In genomic region chr16:34513956-34514593, GRCm38 (mm10) we compare ENCODE assay signal across 10 mouse cellular contexts. TPM values are rescaled to one million over a fixed set of nuclear protein-coding genes. Genes with fewer than 3 reads are reported as not detected.
DNase-seq lines count a peak whose midpoint lies in the region; ATAC-seq lines count a peak whose summit lies in the region.
"Had no signal": no experiment of that assay in that cellular context is flagged by ENCODE, and none has a peak within 500 bp of the region (broad histone marks: within the 10 kb centered on the region; RNA-seq: fewer than 3 reads in every experiment).

No protein-coding gene starts in this region.

- no peak overlapping the region for H3K9ac ChIP-seq in hindbrain, embryonic 12.5 days

- no peaks in the 10 kb centered on the region for H3K27me3 ChIP-seq in hindbrain, embryonic 12.5 days

- peak; percentile 76 for DNase-seq in left cerebral cortex, adult 11 months (ENCODE audit: low spot score)
- no peak for DNase-seq in left cerebral cortex, postnatal 4 days
- peak; percentile 62 to 78 for DNase-seq in left cerebral cortex, adult 18-20 months (ENCODE audit: low spot score in 2 of 2)
- DNase-seq in right cerebral cortex, postnatal 10 days (ENCODE audit: low spot score in 2 of 2), result peak; percentile 79 to 87
- DNase-seq in cerebellum, adult 11-12 months, result no peak
- DNase-seq in spleen, postnatal 36 days (ENCODE audit: low spot score in 2 of 2), result no peak
- no peak for DNase-seq in lung, postnatal 10 days
- DNase-seq: kidney, adult 9 months had no signal

- no peaks in the 10 kb centered on the region for H3K9me3 ChIP-seq in hindbrain, embryonic 12.5 days (replicated peaks)

- peak overlapping the region; percentile 73 for H3K27ac ChIP-seq in hindbrain, embryonic 12.5 days
- H3K27ac ChIP-seq: macrophage had no signal

- intact Hi-C loops in left cerebral cortex, postnatal 4 days (cut with DNase I), result loop anchor here (5.0 kb wide), 1 partner anchor 47 kb away; no protein-coding TSS in a partner anchor

- 38% methylated on average over 13 of the region's 13 CpGs for WGBS in hindbrain, embryonic 12.5 days

- ATAC-seq in hindbrain, embryonic 12.5 days (ENCODE audit: low FRiP score), result peak; percentile 49; the same call in 1 of the 2 replicates

- no peaks in the 10 kb centered on the region for H3K36me3 ChIP-seq in hindbrain, embryonic 12.5 days

- no peak overlapping the region for H3K4me3 ChIP-seq in hindbrain, embryonic 12.5 days

- H3K4me1 ChIP-seq in hindbrain, embryonic 12.5 days, result peaks cover 63% of the 10 kb centered on the region

- H3K4me2 ChIP-seq in hindbrain, embryonic 12.5 days (replicated peaks), result no peak overlapping the region; the same call in 1 of the 2 replicates

RNA-seq across cellular contexts. Expression of gene Kalrn, which starts 59.3 kb away (rescaled TPM):
- total RNA-seq in left cerebral cortex, postnatal 4 days (2021), result 100 to 1,000 TPM; 233 to 236 TPM
- 28.3 and 33.2 TPM in 2 replicates for polyA plus RNA-seq in hindbrain, embryonic 12.5 days (2016; fragmentation: Nextera tagmentation; extraction: Ambion mirVana)
- total RNA-seq in left cerebral cortex, adult 18-20 months (2021), result 100 to 1,000 TPM; 448 to 531 TPM

Comparison
In these comparisons a context has a peak if more than half of its experiments do, and no peak if none do; other contexts are left out.
1. DNase-seq: peak in left cerebral cortex, adult 11 months (single experiment), left cerebral cortex, adult 18-20 months (2 of 2) and right cerebral cortex, postnatal 10 days (2 of 2); none in left cerebral cortex, postnatal 4 days (single experiment), cerebellum, adult 11-12 months (single experiment), spleen, postnatal 36 days (0 of 2) and lung, postnatal 10 days (single experiment).